Mouse (Mus musculus): ENCODE data around the gene Fmnl2.

GRCm38 (mm10) chr2:52839074-52839473 lies 18.6 kb upstream of the Fmnl2 start:
- no peak for TF ChIP-seq CHD2 (IDR thresholded peaks at IDR 0.05; ENCODE audit: low read depth, low read length)
- no peak for TF ChIP-seq ZC3H11A (IDR thresholded peaks at IDR 0.05; ENCODE audit: borderline replicate concordance, low read depth, low read length)
- no peak for TF ChIP-seq HCFC1 (IDR thresholded peaks at IDR 0.05; ENCODE audit: borderline replicate concordance, insufficient read depth, low read length)
- no peak for TF ChIP-seq MAFK (IDR thresholded peaks at IDR 0.05; ENCODE audit: insufficient read depth, low read depth, low read length)
